Mouse (Mus musculus) thymus, adult 2 months (tissue): ENCODE measurements around the gene Pspn. TPM values are rescaled to one million over a fixed set of nuclear protein-coding genes. Genes with fewer than 3 reads are reported as not detected.

Source experiments
- DNase-seq: peaks from one replicate; pipeline ENCODE4 v3.0.0; 2021
- H3K27ac ChIP-seq: fragments of 200-500 bp; 2 replicates; pipeline ENCODE4 v1.5.1; 2012; ENCODE audit warnings: low read length, control low read depth; ENCODE audit not compliant: control insufficient read depth, insufficient read depth
- H3K27me3 ChIP-seq: fragments of 200-500 bp; 2 replicates; pipeline ENCODE4 v1.6.1; 2012; ENCODE audit warnings: mild to moderate bottlenecking, low read length, moderate library complexity, mixed read lengths; ENCODE audit not compliant: control insufficient read depth, insufficient read depth
- H3K36me3 ChIP-seq: fragments of 200-500 bp; 2 replicates; pipeline ENCODE4 v1.6.1; 2012; ENCODE audit warnings: mild to moderate bottlenecking, low read length, moderate library complexity; ENCODE audit not compliant: control insufficient read depth, insufficient read depth
- H3K4me1 ChIP-seq: fragments of 200-500 bp; replicated peaks from 2 replicates; pipeline ENCODE4 v1.6.1; 2012; ENCODE audit warnings: low read length; ENCODE audit not compliant: control insufficient read depth, insufficient read depth
- H3K4me3 ChIP-seq: fragments of 200-500 bp; 2 replicates; pipeline ENCODE4 v1.5.1; 2012; ENCODE audit warnings: mild to moderate bottlenecking, low read length, control low read depth, moderate library complexity; ENCODE audit not compliant: control insufficient read depth, insufficient read depth
- CTCF ChIP-seq: fragments of 200-500 bp; IDR thresholded peaks from 2 replicates; pipeline ENCODE4 v1.5.1; 2012; ENCODE audit warnings: mild to moderate bottlenecking, control low read depth, low read length, moderate library complexity, borderline replicate concordance; ENCODE audit not compliant: control insufficient read depth, poor library complexity, insufficient read depth; ENCODE audit errors: extremely low read depth
- POLR2A ChIP-seq: fragments of 200-500 bp; IDR thresholded peaks from 2 replicates; pipeline ENCODE4 v1.6.1; 2012; ENCODE audit warnings: mild to moderate bottlenecking, low read length, control low read depth, moderate library complexity; ENCODE audit not compliant: control insufficient read depth, poor library complexity, insufficient read depth; ENCODE audit errors: extremely low read depth
- WGBS: fragments of 180-500 bp; shearing (Covaris S2); methylation state at CpG from one replicate; pipeline ENCODE4 v1.1.7; 2018; 5-methylcytosine and 5-hydroxymethylcytosine counted together
- polyA plus RNA-seq: library from polyadenylated mRNA; depleted of rRNA; stranded (reverse); fragments of >200 nt; gene quantifications from 2 replicates; pipeline ENCODE4 v1.2.3, GENCODE M21; 2012

Pspn gene
- polyA plus RNA-seq, 1 experiment: not detected

GRCm38 (mm10) chr17:57012245-57012795 is 12.5 kb upstream of the Pspn start:
- Histone ChIP-seq H3K4me3 (no peak overlapping the region), H3K27me3 (no peaks in the 10 kb centered on the region), H3K27ac (peak overlapping the region; percentile 37), H3K36me3 (peaks cover 6% of the 10 kb centered on the region), H3K4me1 (peaks cover 8% of the 10 kb centered on the region)
- TF ChIP-seq CTCF: no peak
- no peak for DNase-seq
- 91% methylated on average over 13 of the region's 13 CpGs for WGBS

DNA sequence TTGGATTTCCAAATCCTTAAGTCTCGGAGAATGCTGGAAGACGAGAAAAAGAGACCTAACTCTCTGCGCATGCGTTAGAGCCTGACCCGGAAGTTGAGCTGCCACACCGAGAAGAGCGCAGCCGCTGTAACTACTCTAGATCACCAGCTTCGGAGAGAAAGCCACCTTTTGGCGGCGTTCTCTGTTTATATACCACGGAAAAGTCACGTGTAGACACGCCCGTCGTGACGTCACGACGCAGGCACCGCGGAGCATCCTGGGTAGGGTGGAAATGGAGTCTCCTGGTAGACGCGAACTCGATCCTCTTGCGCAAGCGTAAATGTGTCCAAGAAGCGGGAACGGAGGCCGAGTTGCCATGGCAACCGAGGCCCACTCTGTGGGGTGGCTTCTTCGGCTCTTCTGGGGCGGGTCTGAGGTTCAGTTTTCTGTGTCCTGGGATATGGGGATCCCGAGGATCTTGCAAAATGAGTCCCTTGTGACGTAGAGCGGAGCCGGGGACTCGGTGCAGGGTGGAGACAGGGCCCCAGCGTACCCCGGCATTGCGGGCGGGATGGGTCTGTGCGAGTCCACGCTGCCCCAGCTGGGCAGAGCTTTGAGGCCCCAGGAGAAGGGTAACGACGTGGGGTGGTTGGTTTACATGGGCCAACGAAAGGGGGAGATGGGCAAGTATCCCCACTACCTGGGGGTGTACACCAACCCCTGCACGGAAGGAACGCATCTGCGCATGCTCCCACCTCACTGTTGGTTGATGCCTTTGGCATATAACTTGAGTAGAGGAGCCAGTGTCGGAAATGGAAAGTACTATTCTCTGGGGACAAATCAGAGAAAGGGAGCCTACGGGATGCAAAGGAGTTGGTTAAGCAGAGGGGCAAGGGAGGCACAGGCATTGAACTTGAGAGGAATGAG is 11.7 kb upstream of the Pspn start, which contains the start of the genes Gtf2f1 and Gm17949:
Gene Gtf2f1, minus strand, starts transcription at position 53 of the 906 bp plus-strand sequence.
Gene Gm17949, plus strand, starts transcription at position 234 of the 906 bp plus-strand sequence.
- Histone ChIP-seq H3K36me3 (peaks cover 14% of the 10 kb centered on the region), H3K4me3 (peak within 1 kb of the TSS; percentile 89), H3K27ac (peak within 1 kb of the TSS; percentile 69), H3K4me1 (peaks cover 8% of the 10 kb centered on the region), H3K27me3 (no peaks in the 10 kb centered on the region)
- peak; percentile 98 for TF ChIP-seq POLR2A
- 0 out of 2 replicates have a peak, but pooled peaks have one; percentile 43 for TF ChIP-seq CTCF
- DNase-seq: peak; percentile 87
- under 1% methylated on average over 51 of the region's 51 CpGs for WGBS

GRCm38 (mm10) chr17:57010911-57011235 is 11.1 kb upstream of the Pspn start:
- Histone ChIP-seq H3K4me1 (peaks cover 8% of the 10 kb centered on the region), H3K27ac (peak overlapping the region; percentile 69; the same call in 1 of the 2 replicates), H3K4me3 (peak overlapping the region; percentile 89), H3K36me3 (peaks cover 21% of the 10 kb centered on the region), H3K27me3 (no peaks in the 10 kb centered on the region)
- WGBS: under 1% methylated on average over 19 of the region's 19 CpGs
- TF ChIP-seq CTCF (no peak), POLR2A (no peak)
- DNase-seq: no peak

- H3K4me3 ChIP-seq: no peak overlapping the region
- H3K4me1 ChIP-seq: peaks cover 8% of the 10 kb centered on the region
- peaks cover 46% of the 10 kb centered on the region for H3K36me3 ChIP-seq
- no peak for TF ChIP-seq CTCF
- TF ChIP-seq POLR2A: no peak
- no peaks in the 10 kb centered on the region for H3K27me3 ChIP-seq
- no peak for DNase-seq
- WGBS: 97% methylated on average over 13 of the region's 13 CpGs
- H3K27ac ChIP-seq: no peak overlapping the region
Observed at GRCm38 (mm10) chr17:57007137-57007905, 7.5 kb upstream of the Pspn start.

DNA sequence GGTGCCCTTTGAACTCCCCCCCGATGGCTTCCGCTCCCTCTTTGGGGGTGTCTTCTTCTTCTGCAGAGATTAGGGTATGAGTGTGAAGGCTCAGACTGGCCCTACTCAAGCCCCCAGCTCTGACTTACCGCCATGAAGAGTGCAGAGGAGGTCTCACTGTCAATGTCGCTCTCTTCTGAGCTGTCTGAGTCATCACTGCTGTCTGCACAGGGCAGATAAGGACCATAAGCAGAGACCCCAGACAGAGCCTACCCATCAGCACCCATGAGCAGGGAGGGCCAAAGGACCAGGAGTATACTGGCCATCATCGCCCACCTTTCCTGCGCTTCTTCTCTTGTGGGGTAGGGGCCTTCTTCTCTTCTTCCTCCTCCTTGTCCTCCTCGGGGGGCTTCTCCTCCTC is 4.2 kb upstream of the Pspn start:
- H3K4me1 ChIP-seq: no peaks in the 10 kb centered on the region
- TF ChIP-seq CTCF (no peak), POLR2A (no peak)
- H3K36me3 ChIP-seq: peaks cover 46% of the 10 kb centered on the region
- 95% methylated on average over 7 of the region's 7 CpGs for WGBS
- H3K27ac ChIP-seq: no peak overlapping the region
- no peak for DNase-seq
- no peaks in the 10 kb centered on the region for H3K27me3 ChIP-seq
- no peak overlapping the region for H3K4me3 ChIP-seq

GRCm38 (mm10) chr17:57001228-57001627 is 1.4 kb upstream of the Pspn start:
- no peak overlapping the region for H3K27ac ChIP-seq

More at GRCm38 (mm10) chr17:57001228-57001627, 1.4 kb upstream of the Pspn start:
- Histone ChIP-seq H3K4me1 (peaks cover 5% of the 10 kb centered on the region), H3K36me3 (peaks cover 30% of the 10 kb centered on the region), H3K4me3 (no peak overlapping the region), H3K27me3 (no peaks in the 10 kb centered on the region)
- WGBS: 87% methylated on average over 8 of the region's 8 CpGs
- DNase-seq: no peak
- TF ChIP-seq CTCF (no peak), POLR2A (no peak)
